In genomic region chr2:35760867-35761266, GRCm38 (mm10) we compare ENCODE assay signal across 30 mouse cellular contexts.
DNase-seq lines count a peak whose midpoint lies in the region; ATAC-seq and TF ChIP-seq lines count a peak whose summit lies in the region.
"Had no signal": no experiment of that assay in that cellular context is flagged by ENCODE, and none has a peak within 500 bp of the region (broad histone marks: within the 10 kb centered on the region; RNA-seq: fewer than 3 reads in every experiment).

No protein-coding gene starts in this region.

- no peak overlapping the region for H3K4me2 ChIP-seq in forebrain, embryonic 12.5 days
- no peak overlapping the region for H3K4me2 ChIP-seq in midbrain, embryonic 11.5 days
- no peak overlapping the region for H3K4me2 ChIP-seq in midbrain, postnatal 0 days (ENCODE audit: low read depth, low read length, poor library complexity, severe bottlenecking)
- no peak overlapping the region for H3K4me2 ChIP-seq in forebrain, embryonic 14.5 days (ENCODE audit: low read length)
- H3K4me2 ChIP-seq in hindbrain, embryonic 16.5 days (ENCODE audit: low read length) = no peak overlapping the region
- H3K4me2 ChIP-seq: embryonic facial prominence, embryonic 12.5 days; heart, embryonic 13.5 days; intestine, embryonic 15.5 days; limb, embryonic 15.5 days; liver, embryonic 13.5 days; midbrain, embryonic 15.5 days; neural tube, embryonic 12.5 days; stomach, embryonic 15.5 days had no signal

- 0 out of 2 replicates have a peak overlapping the region, but pooled peaks have one; percentile 54 for H3K27ac ChIP-seq in forebrain, embryonic 12.5 days
- H3K27ac ChIP-seq in forebrain, embryonic 10.5 days = no peak overlapping the region
- no peak overlapping the region for H3K27ac ChIP-seq in midbrain, embryonic 11.5 days (ENCODE audit: low read depth, low read length)
- H3K27ac ChIP-seq in midbrain, postnatal 0 days (ENCODE audit: low read depth, low read length) = no peak overlapping the region
- H3K27ac ChIP-seq in forebrain, embryonic 14.5 days (ENCODE audit: low read depth, low read length) = peak overlapping the region; percentile 65; the same call in 1 of the 2 replicates
- no peak overlapping the region for H3K27ac ChIP-seq in hindbrain, embryonic 16.5 days (ENCODE audit: low read depth, low read length)
- H3K27ac ChIP-seq: embryonic facial prominence, embryonic 12.5 days; heart, embryonic 13.5 days; intestine, embryonic 15.5 days; limb, embryonic 10.5 days; limb, embryonic 15.5 days; liver, embryonic 13.5 days; midbrain, embryonic 15.5 days; neural tube, embryonic 12.5 days; stomach, embryonic 15.5 days had no signal

- DNase-seq in forebrain, embryonic 10.5 days (ENCODE audit: extremely low spot score, low spot score) = no peak
- DNase-seq in midbrain, embryonic 11.5 days (ENCODE audit: low spot score, missing footprints) = peak; percentile 72
- DNase-seq in midbrain, postnatal 0 days (ENCODE audit: low spot score) = no peak
- peak; percentile 48 for DNase-seq in forebrain, embryonic 14.5 days (ENCODE audit: low spot score)
- no peak for DNase-seq in thymus, postnatal 0 days (ENCODE audit: low spot score)
- DNase-seq: adrenal gland, adult 8-10 months; cerebellum, adult 9-10 months; embryo, embryonic 11 days; gastrocnemius, postnatal 10 days; heart, postnatal 10 days; kidney, adult 2 months; kidney, postnatal 4 days; layer of hippocampus, postnatal 36 days; liver, embryonic 13.5 days; lung, adult 18-20 months; lung, postnatal 4 days; right cerebral cortex, postnatal 14 days had no signal

- H3K9ac ChIP-seq in forebrain, embryonic 12.5 days = no peak overlapping the region
- no peak overlapping the region for H3K9ac ChIP-seq in midbrain, embryonic 11.5 days (ENCODE audit: low read length)
- no peak overlapping the region for H3K9ac ChIP-seq in midbrain, postnatal 0 days (replicated peaks; ENCODE audit: low read length, poor library complexity, severe bottlenecking)
- H3K9ac ChIP-seq in forebrain, embryonic 14.5 days (ENCODE audit: low read length) = no peak overlapping the region
- H3K9ac ChIP-seq in hindbrain, embryonic 16.5 days (ENCODE audit: low read depth, low read length) = no peak overlapping the region
- H3K9ac ChIP-seq: embryonic facial prominence, embryonic 12.5 days; heart, embryonic 13.5 days; intestine, embryonic 15.5 days; limb, embryonic 15.5 days; liver, embryonic 13.5 days; midbrain, embryonic 15.5 days; neural tube, embryonic 12.5 days; stomach, embryonic 15.5 days had no signal

- H3K9me3 ChIP-seq in forebrain, embryonic 12.5 days = no peaks in the 10 kb centered on the region
- no peaks in the 10 kb centered on the region for H3K9me3 ChIP-seq in forebrain, embryonic 10.5 days
- H3K9me3 ChIP-seq in midbrain, embryonic 11.5 days (ENCODE audit: control insufficient read depth, low read length) = no peaks in the 10 kb centered on the region
- no peaks in the 10 kb centered on the region for H3K9me3 ChIP-seq in midbrain, postnatal 0 days (ENCODE audit: low read length)
- no peaks in the 10 kb centered on the region for H3K9me3 ChIP-seq in forebrain, embryonic 14.5 days (replicated peaks; ENCODE audit: control insufficient read depth, low read length)
- no peaks in the 10 kb centered on the region for H3K9me3 ChIP-seq in hindbrain, embryonic 16.5 days (ENCODE audit: control insufficient read depth, low read length)
- H3K9me3 ChIP-seq: embryonic facial prominence, embryonic 12.5 days; G1E; heart, embryonic 13.5 days; intestine, embryonic 15.5 days; limb, embryonic 10.5 days; limb, embryonic 15.5 days; liver, embryonic 13.5 days; megakaryocyte, embryonic 14.5 days; midbrain, embryonic 15.5 days; neural tube, embryonic 12.5 days; stomach, embryonic 15.5 days had no signal

- peaks cover 8% of the 10 kb centered on the region; the same call in 1 of the 2 replicates for H3K4me1 ChIP-seq in forebrain, embryonic 12.5 days
- H3K4me1 ChIP-seq in forebrain, embryonic 10.5 days = peaks cover 12% of the 10 kb centered on the region
- no peaks in the 10 kb centered on the region for H3K4me1 ChIP-seq in midbrain, embryonic 11.5 days (ENCODE audit: control insufficient read depth, insufficient read depth, low read length)
- no peaks in the 10 kb centered on the region for H3K4me1 ChIP-seq in midbrain, postnatal 0 days (ENCODE audit: insufficient read depth, low read length)
- H3K4me1 ChIP-seq in forebrain, embryonic 14.5 days (ENCODE audit: control insufficient read depth, insufficient read depth, low read length) = peaks cover 3% of the 10 kb centered on the region; the same call in 1 of the 2 replicates
- peaks cover 4% of the 10 kb centered on the region; the same call in 1 of the 2 replicates for H3K4me1 ChIP-seq in hindbrain, embryonic 16.5 days (ENCODE audit: control insufficient read depth, insufficient read depth, low read depth, low read length)
- H3K4me1 ChIP-seq: embryonic facial prominence, embryonic 12.5 days; limb, embryonic 15.5 days; liver, embryonic 13.5 days; neural tube, embryonic 12.5 days; stomach, embryonic 15.5 days had no signal

- TF ChIP-seq CTCF in midbrain, postnatal 0 days (IDR thresholded peaks at IDR 0.05) = no peak

- ATAC-seq in forebrain, embryonic 12.5 days (ENCODE audit: low FRiP score) = no peak
- ATAC-seq in midbrain, embryonic 11.5 days (ENCODE audit: low FRiP score) = no peak
- ATAC-seq in midbrain, postnatal 0 days (ENCODE audit: low FRiP score) = no peak
- ATAC-seq in forebrain, embryonic 14.5 days = peak; percentile 53; the same call in 1 of the 2 replicates
- peak; percentile 54; the same call in 1 of the 2 replicates for ATAC-seq in hindbrain, embryonic 16.5 days
- ATAC-seq: intestine, embryonic 15.5 days; lung, postnatal 0 days; midbrain, embryonic 15.5 days had no signal

- no peaks in the 10 kb centered on the region for H3K36me3 ChIP-seq in forebrain, embryonic 12.5 days (replicated peaks)
- H3K36me3 ChIP-seq in forebrain, embryonic 10.5 days (replicated peaks) = no peaks in the 10 kb centered on the region
- H3K36me3 ChIP-seq in midbrain, embryonic 11.5 days (ENCODE audit: control insufficient read depth, insufficient read depth, low read length) = no peaks in the 10 kb centered on the region
- H3K36me3 ChIP-seq in midbrain, postnatal 0 days (ENCODE audit: insufficient read depth, low read length) = no peaks in the 10 kb centered on the region
- H3K36me3 ChIP-seq in forebrain, embryonic 14.5 days (ENCODE audit: control insufficient read depth, insufficient read depth, low read length) = no peaks in the 10 kb centered on the region
- no peaks in the 10 kb centered on the region for H3K36me3 ChIP-seq in hindbrain, embryonic 16.5 days (ENCODE audit: control insufficient read depth, insufficient read depth, low read length)
- H3K36me3 ChIP-seq: embryonic facial prominence, embryonic 12.5 days; G1E; heart, embryonic 13.5 days; intestine, embryonic 15.5 days; limb, embryonic 10.5 days; limb, embryonic 15.5 days; liver, embryonic 13.5 days; midbrain, embryonic 15.5 days; neural tube, embryonic 12.5 days; stomach, embryonic 15.5 days had no signal

- H3K27me3 ChIP-seq in forebrain, embryonic 12.5 days = no peaks in the 10 kb centered on the region
- no peaks in the 10 kb centered on the region for H3K27me3 ChIP-seq in forebrain, embryonic 10.5 days (ENCODE audit: poor library complexity, severe bottlenecking)
- H3K27me3 ChIP-seq in midbrain, embryonic 11.5 days (ENCODE audit: control insufficient read depth, insufficient read depth, low read length) = no peaks in the 10 kb centered on the region
- H3K27me3 ChIP-seq in midbrain, postnatal 0 days (ENCODE audit: insufficient read depth, low read length) = no peaks in the 10 kb centered on the region
- H3K27me3 ChIP-seq in forebrain, embryonic 14.5 days (replicated peaks; ENCODE audit: control insufficient read depth, insufficient read depth, low read length) = no peaks in the 10 kb centered on the region
- H3K27me3 ChIP-seq in hindbrain, embryonic 16.5 days (replicated peaks; ENCODE audit: control insufficient read depth, insufficient read depth, low read length) = no peaks in the 10 kb centered on the region
- H3K27me3 ChIP-seq: embryonic facial prominence, embryonic 12.5 days; intestine, embryonic 15.5 days; limb, embryonic 15.5 days; liver, embryonic 13.5 days; megakaryocyte, embryonic 14.5 days; midbrain, embryonic 15.5 days; neural tube, embryonic 12.5 days; stomach, embryonic 15.5 days had no signal

- H3K4me3 ChIP-seq in forebrain, embryonic 12.5 days (replicated peaks) = no peak overlapping the region
- H3K4me3 ChIP-seq in forebrain, embryonic 10.5 days = no peak overlapping the region
- no peak overlapping the region for H3K4me3 ChIP-seq in midbrain, embryonic 11.5 days (ENCODE audit: low read depth, low read length)
- H3K4me3 ChIP-seq in midbrain, postnatal 0 days (ENCODE audit: low read depth, low read length) = no peak overlapping the region
- H3K4me3 ChIP-seq in forebrain, embryonic 14.5 days (ENCODE audit: low read depth, low read length) = no peak overlapping the region
- H3K4me3 ChIP-seq in hindbrain, embryonic 16.5 days (ENCODE audit: low read length) = no peak overlapping the region
- H3K4me3 ChIP-seq: embryonic facial prominence, embryonic 12.5 days; heart, embryonic 13.5 days; intestine, embryonic 15.5 days; limb, embryonic 10.5 days; limb, embryonic 15.5 days; liver, embryonic 13.5 days; megakaryocyte, embryonic 14.5 days; midbrain, embryonic 15.5 days; neural tube, embryonic 12.5 days; stomach, embryonic 15.5 days had no signal

Comparison
In these comparisons a context has a peak if more than half of its experiments do, and no peak if none do; other contexts are left out.
1. ATAC-seq: peak in forebrain, embryonic 14.5 days (single experiment) and hindbrain, embryonic 16.5 days (single experiment); none in forebrain, embryonic 12.5 days (single experiment), midbrain, embryonic 11.5 days (single experiment) and midbrain, postnatal 0 days (single experiment).
2. H3K27ac ChIP-seq: peak in forebrain, embryonic 12.5 days (single experiment) and forebrain, embryonic 14.5 days (single experiment); none in forebrain, embryonic 10.5 days (single experiment), midbrain, embryonic 11.5 days (single experiment), midbrain, postnatal 0 days (single experiment) and hindbrain, embryonic 16.5 days (single experiment).
3. DNase-seq: peak in midbrain, embryonic 11.5 days (single experiment) and forebrain, embryonic 14.5 days (single experiment); none in forebrain, embryonic 10.5 days (single experiment), midbrain, postnatal 0 days (single experiment) and thymus, postnatal 0 days (single experiment).